In the genomic region with DNA sequence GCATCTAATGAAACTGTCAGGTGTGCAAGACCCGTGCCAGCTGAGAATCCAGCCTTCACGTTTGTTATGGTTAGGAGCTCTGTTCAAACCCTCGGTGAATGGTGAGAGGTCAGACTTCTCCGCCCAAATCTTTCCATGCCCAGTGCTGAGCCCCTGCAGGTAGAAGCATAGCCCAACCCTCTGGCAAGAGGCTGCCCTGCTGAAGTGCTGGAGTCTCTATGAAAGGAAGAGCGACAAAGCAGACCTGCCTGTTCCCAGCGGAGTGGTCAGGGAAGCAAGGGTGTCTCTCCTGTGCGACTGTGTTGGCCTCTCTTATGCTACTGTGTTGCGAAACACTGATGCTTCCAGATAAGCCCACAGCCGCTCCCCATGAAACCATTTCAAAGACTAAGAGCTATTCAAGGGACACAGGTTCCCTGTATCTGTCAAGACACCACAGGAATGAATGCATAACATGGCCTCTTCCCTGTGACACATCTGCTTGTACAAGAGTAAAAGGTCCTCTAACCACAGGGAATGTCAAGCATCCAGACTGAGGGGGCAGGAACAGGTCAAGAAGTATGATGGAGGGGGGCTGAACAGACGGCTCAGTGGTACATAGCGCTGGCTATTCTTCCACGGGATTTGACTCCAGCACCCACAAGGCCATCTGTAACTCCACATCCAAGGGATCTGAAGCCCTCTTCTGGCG, we compare ENCODE assay signal across 10 mouse cellular contexts. TPM values are rescaled to one million over a fixed set of nuclear protein-coding genes. Genes with fewer than 3 reads are reported as not detected.
DNase-seq lines count a peak whose midpoint lies in the region; ATAC-seq and TF ChIP-seq lines count a peak whose summit lies in the region.
"Had no signal": no experiment of that assay in that cellular context is flagged by ENCODE, and none has a peak within 500 bp of the region (broad histone marks: within the 10 kb centered on the region; RNA-seq: fewer than 3 reads in every experiment).

No protein-coding gene starts in this region.

- H3K79me2 ChIP-seq in C2C12 (ENCODE audit: control insufficient read depth, insufficient read depth): no peaks in the 10 kb centered on the region

- no peaks in the 10 kb centered on the region for H3K36me3 ChIP-seq in kidney, embryonic 14.5 days (ENCODE audit: control insufficient read depth, insufficient read depth, low read length)
- no peaks in the 10 kb centered on the region for H3K36me3 ChIP-seq in C2C12 (ENCODE audit: control insufficient read depth, insufficient read depth)
- H3K36me3 ChIP-seq in liver, embryonic 14.5 days (replicated peaks; ENCODE audit: control insufficient read depth, insufficient read depth, low read depth): no peaks in the 10 kb centered on the region

- no peak overlapping the region for H3ac ChIP-seq in C2C12 (ENCODE audit: control insufficient read depth, insufficient read length, low read depth)

- peaks cover 12% of the 10 kb centered on the region for H3K4me1 ChIP-seq in kidney, embryonic 14.5 days (ENCODE audit: control insufficient read depth, insufficient read depth, low read length)
- peaks cover 0 to 1% of the 10 kb centered on the region in 2 experiments; a peak in 2 of 4 replicates for H3K4me1 ChIP-seq in liver, embryonic 14.5 days (replicated peaks; ENCODE audit: control insufficient read depth in 2 of 2, insufficient read depth in 2 of 2, low read length in 1 of 2)

- no peak overlapping the region for H3K27ac ChIP-seq in kidney, embryonic 14.5 days (ENCODE audit: low read depth, low read length)
- H3K27ac ChIP-seq in liver, embryonic 14.5 days: no peak overlapping the region

- peaks cover 18% of the 10 kb centered on the region for H3K27me3 ChIP-seq in kidney, embryonic 14.5 days (ENCODE audit: control insufficient read depth, insufficient read depth, low read length)
- H3K27me3 ChIP-seq in C2C12 (ENCODE audit: control insufficient read depth, insufficient read depth, insufficient read length): no peaks in the 10 kb centered on the region
- H3K27me3 ChIP-seq in liver, embryonic 14.5 days (ENCODE audit: control insufficient read depth, insufficient read depth, low read length): peaks cover 23% of the 10 kb centered on the region

- no peak for ATAC-seq in kidney, embryonic 14.5 days (ENCODE audit: low FRiP score, low TSS enrichment)
- no peak for ATAC-seq in liver, embryonic 14.5 days (ENCODE audit: insufficient read depth)

- WGBS in kidney, embryonic 14.5 days: 33% methylated on average over 13 of the region's 13 CpGs
- 20% methylated on average over 13 of the region's 13 CpGs for WGBS in liver, embryonic 14.5 days (ENCODE audit: insufficient replicate concordance)

- no peak for DNase-seq in kidney, postnatal 25 days
- DNase-seq in 3134 (ENCODE audit: extremely low read depth, insufficient read length, low spot score): peak; percentile 34
- no peak for DNase-seq in liver, embryonic 14.5 days (ENCODE audit: low read depth in 3 of 3, low spot score in 3 of 3)
- no peak for DNase-seq in gastrocnemius, postnatal 10 days
- no peak for DNase-seq in spleen, postnatal 14 days (ENCODE audit: low spot score in 2 of 2)
- no peak for DNase-seq in MN1 (ENCODE audit: low spot score)
- DNase-seq: heart, postnatal 14 days; layer of hippocampus, postnatal 36 days had no signal

- no peak overlapping the region for H3K9ac ChIP-seq in kidney, embryonic 14.5 days (ENCODE audit: low read depth, low read length)
- H3K9ac ChIP-seq in liver, embryonic 14.5 days (replicated peaks): no peak overlapping the region

- no peak overlapping the region for H3K4me3 ChIP-seq in kidney, embryonic 14.5 days (ENCODE audit: low read length)
- no peak overlapping the region for H3K4me3 ChIP-seq in C2C12 (ENCODE audit: insufficient read depth, poor library complexity, severe bottlenecking)
- no peak overlapping the region for H3K4me3 ChIP-seq in liver, embryonic 14.5 days (ENCODE audit: insufficient read depth in 1 of 2, low read depth in 2 of 2, low read length in 2 of 2)

- H3K79me3 ChIP-seq in C2C12 (ENCODE audit: low read depth): no peaks in the 10 kb centered on the region

- no peaks in the 10 kb centered on the region for H3K9me3 ChIP-seq in kidney, embryonic 14.5 days (ENCODE audit: control insufficient read depth, low read length)
- no peaks in the 10 kb centered on the region for H3K9me3 ChIP-seq in liver, embryonic 14.5 days (ENCODE audit: control insufficient read depth, low read length)

- H3K4me2 ChIP-seq in kidney, embryonic 14.5 days (replicated peaks; ENCODE audit: low read depth, low read length): peak overlapping the region; percentile 47; the same call in 1 of the 2 replicates
- H3K4me2 ChIP-seq in liver, embryonic 14.5 days (ENCODE audit: low read depth): peak overlapping the region; percentile 13; the same call in 1 of the 2 replicates

- TF ChIP-seq CTCF in C2C12 (IDR thresholded peaks at IDR 0.05; ENCODE audit: control insufficient read depth, insufficient read depth, insufficient read length): no peak
- TF ChIP-seq CTCF in liver, embryonic 14.5 days (IDR thresholded peaks at IDR 0.05; ENCODE audit: low read depth): no peak

- no peak for TF ChIP-seq EP300 in liver, embryonic 14.5 days (IDR thresholded peaks at IDR 0.05; ENCODE audit: low read depth)

TF ChIP-seq in C2C12, 6 proteins besides CTCF, POLR2A, EP300 and RAD21:
- TF ChIP-seq USF1 (IDR thresholded peaks at IDR 0.05; ENCODE audit: low read depth) (no peak), MYOG (IDR thresholded peaks at IDR 0.05; ENCODE audit: control insufficient read depth, extremely low read depth, insufficient read length) (no peak), FOSL1 (IDR thresholded peaks at IDR 0.05; ENCODE audit: insufficient read depth, low read length, poor library complexity, severe bottlenecking) (no peak), MAX (IDR thresholded peaks at IDR 0.05) (no peak), CEBPB (IDR thresholded peaks at IDR 0.05; ENCODE audit: low read depth) (peak; percentile 84)
TF ChIP-seq in C2C12: peak in this region for 1.

RNA-seq across cellular contexts. Expression of gene Nsun2, which starts 44.8 kb away (rescaled TPM):
- polyA plus RNA-seq in kidney, embryonic 14.5 days (2014; fragmentation: Nextera tagmentation; extraction: Ambion mirVana): 88.5 and 142 TPM in 2 replicates
- 93.7 TPM for polyA plus RNA-seq in C2C12 (2012; fragmentation: generic; extraction: Trizol)
- polyA plus RNA-seq in liver, embryonic 14.5 days (2012; rRNA removed): 39.7 and 58.7 TPM in 2 replicates
- 88.8 and 98.1 TPM in 2 replicates for polyA plus RNA-seq in liver, embryonic 14.5 days (2014; fragmentation: Nextera tagmentation; extraction: Ambion mirVana)
- total RNA-seq in gastrocnemius, postnatal 10 days (2021): 10 to 100 TPM; 42.8 to 50.4 TPM

RNA-seq across cellular contexts. Expression of gene Tent4a, which starts 45.7 kb away (rescaled TPM):
- polyA plus RNA-seq in kidney, embryonic 14.5 days (2014; fragmentation: Nextera tagmentation; extraction: Ambion mirVana): 8.3 and 8.6 TPM in 2 replicates
- 19.2 TPM for polyA plus RNA-seq in C2C12 (2012; fragmentation: generic; extraction: Trizol)
- 5.4 and 6.3 TPM in 2 replicates for polyA plus RNA-seq in liver, embryonic 14.5 days (2012; rRNA removed)
- polyA plus RNA-seq in liver, embryonic 14.5 days (2014; fragmentation: Nextera tagmentation; extraction: Ambion mirVana): 2.3 and 3.0 TPM in 2 replicates
- total RNA-seq in gastrocnemius, postnatal 10 days (2021): 10 to 100 TPM; 11.6 to 14.3 TPM
